Mouse (Mus musculus) MEL (cell line): ENCODE results near the gene Emc8. TPM values are rescaled to one million over a fixed set of nuclear protein-coding genes. Genes with fewer than 3 reads are reported as not detected.
"Not testable (repeated sequence)": the region's sequence is repeated elsewhere in the genome, so short reads cannot be mapped to it uniquely, and the experiment has no call there.

Source experiments
- DNase-seq: peaks from one replicate; pipeline ENCODE4 v3.0.0; 2011; ENCODE audit warnings: low read depth, low spot score
- H3K27ac ChIP-seq: 2 replicates; pipeline ENCODE4 v1.5.1; 2012; ENCODE audit warnings: low read depth, mild to moderate bottlenecking, control low read depth, low read length, moderate library complexity; ENCODE audit not compliant: control insufficient read depth
- H3K27me3 ChIP-seq, 2 experiments: fragments of 150-350 bp in 1 of 2; sonication (generic) in 1 of 2; 2 replicates each; pipeline ENCODE4 v1.6.1; 2012; ENCODE audit warnings: low read length in 2 of 2, mild to moderate bottlenecking in 2 of 2, improper control_type of control experiment in 1 of 2, moderate library complexity in 1 of 2; ENCODE audit not compliant: insufficient read depth in 2 of 2, control insufficient read depth in 1 of 2
- H3K36me3 ChIP-seq, 2 experiments: 2 replicates each; pipeline ENCODE4 v1.6.1; 2012 to 2014; ENCODE audit warnings: low read length in 2 of 2, improper control_type of control experiment in 1 of 2, inconsistent platforms in 1 of 2, mild to moderate bottlenecking in 1 of 2; ENCODE audit not compliant: insufficient read depth in 2 of 2, control insufficient read depth in 1 of 2
- H3K4me1 ChIP-seq, 2 experiments: fragments of 150-350 bp in 1 of 2; sonication (generic) in 1 of 2; 2 replicates each; pipeline ENCODE4 v1.6.1; 2012; ENCODE audit warnings: low read length in 2 of 2, improper control_type of control experiment in 1 of 2, mild to moderate bottlenecking in 1 of 2; ENCODE audit not compliant: insufficient read depth in 2 of 2, control insufficient read depth in 1 of 2
- H3K4me3 ChIP-seq, 2 experiments: fragments of 150-350 bp in 1 of 2; sonication (generic) in 1 of 2; 2 replicates each; pipeline ENCODE4 v1.5.1; 2012; ENCODE audit warnings: low read depth in 2 of 2, low read length in 2 of 2, mild to moderate bottlenecking in 2 of 2, moderate library complexity in 2 of 2, control low read depth in 1 of 2, improper control_type of control experiment in 1 of 2; ENCODE audit not compliant: control insufficient read depth in 1 of 2, insufficient read depth in 1 of 2
- H3K79me2 ChIP-seq: 2 replicates; pipeline ENCODE4 v1.6.1; 2012; ENCODE audit warnings: mild to moderate bottlenecking, low read length, moderate library complexity; ENCODE audit not compliant: control insufficient read depth, poor library complexity, insufficient read depth
- H3K9ac ChIP-seq: 2 replicates; pipeline ENCODE4 v1.6.1; 2012; ENCODE audit warnings: low read depth, mild to moderate bottlenecking, control low read depth, low read length, moderate library complexity; ENCODE audit not compliant: control insufficient read depth, poor library complexity, severe bottlenecking
- H3K9me3 ChIP-seq: fragments of 150-350 bp; sonication (generic); replicated peaks from 2 replicates; pipeline ENCODE4 v1.6.1; 2012; ENCODE audit warnings: mild to moderate bottlenecking, low read length, improper control_type of control experiment, moderate library complexity; ENCODE audit not compliant: insufficient read depth
- CHD2 ChIP-seq: IDR thresholded peaks from 2 replicates; pipeline ENCODE4 v1.6.1; 2011; ENCODE audit warnings: low read length, improper control_type of control experiment
- CTCF ChIP-seq, 3 experiments: IDR thresholded peaks in 2 of 3; conservative IDR thresholded peaks in 1 of 3; 2 replicates each; pipeline ENCODE4 v1.5.1; 2011 to 2012; ENCODE audit warnings: low read length in 3 of 3, low read depth in 2 of 3, mild to moderate bottlenecking in 2 of 3, improper control_type of control experiment in 1 of 3, inconsistent platforms in 1 of 3, mixed read lengths in 1 of 3, moderate library complexity in 1 of 3; ENCODE audit not compliant: control insufficient read depth in 1 of 3, insufficient read depth in 1 of 3, poor library complexity in 1 of 3, severe bottlenecking in 1 of 3
- E2F4 ChIP-seq: IDR thresholded peaks from 2 replicates; pipeline ENCODE4 v1.6.1; 2011; ENCODE audit warnings: low read depth, low read length, improper control_type of control experiment, borderline replicate concordance
- GABPA ChIP-seq: IDR thresholded peaks from 2 replicates; pipeline ENCODE4 v1.6.1; 2012; ENCODE audit warnings: low read depth, mild to moderate bottlenecking, inconsistent platforms, low read length, improper control_type of control experiment, moderate library complexity
- HCFC1 ChIP-seq: IDR thresholded peaks from 2 replicates; pipeline ENCODE4 v1.6.1; 2012; ENCODE audit warnings: low read depth, mild to moderate bottlenecking, inconsistent platforms, low read length, improper control_type of control experiment, moderate library complexity
- JUND ChIP-seq: IDR thresholded peaks from 2 replicates; pipeline ENCODE4 v1.6.1; 2011; ENCODE audit warnings: low read depth, mild to moderate bottlenecking, improper control_type of control experiment, low read length
- KAT2A ChIP-seq: conservative IDR thresholded peaks from 2 replicates; pipeline ENCODE4 v1.6.1; 2012; ENCODE audit warnings: low read depth, low read length, improper control_type of control experiment, inconsistent platforms
- MAFK ChIP-seq: IDR thresholded peaks from 2 replicates; pipeline ENCODE4 v1.6.1; 2011; ENCODE audit warnings: low read depth, mild to moderate bottlenecking, low read length, improper control_type of control experiment, borderline replicate concordance
- MAX ChIP-seq: IDR thresholded peaks from 2 replicates; pipeline ENCODE4 v1.6.1; 2011; ENCODE audit warnings: low read length, improper control_type of control experiment
- MXI1 ChIP-seq: IDR thresholded peaks from 2 replicates; pipeline ENCODE4 v1.6.1; 2011; ENCODE audit warnings: mild to moderate bottlenecking, low read depth, low read length, improper control_type of control experiment
- MYB ChIP-seq: IDR thresholded peaks from 2 replicates; pipeline ENCODE4 v1.6.1; 2011; ENCODE audit warnings: mild to moderate bottlenecking, low read depth, low read length, improper control_type of control experiment
- RAD21 ChIP-seq: IDR thresholded peaks from 2 replicates; pipeline ENCODE4 v1.6.1; 2011; ENCODE audit warnings: mild to moderate bottlenecking, low read depth, low read length, improper control_type of control experiment
- SMC3 ChIP-seq: IDR thresholded peaks from 2 replicates; pipeline ENCODE4 v1.6.1; 2011; ENCODE audit warnings: low read depth, low read length, improper control_type of control experiment
- UBTF ChIP-seq: IDR thresholded peaks from 2 replicates; pipeline ENCODE4 v1.6.1; 2012; ENCODE audit warnings: low read depth, mild to moderate bottlenecking, inconsistent platforms, low read length, improper control_type of control experiment, moderate library complexity, borderline replicate concordance; ENCODE audit not compliant: insufficient read depth
- ZMIZ1 ChIP-seq: IDR thresholded peaks from 2 replicates; pipeline ENCODE4 v1.6.1; 2012; ENCODE audit warnings: low read depth, mild to moderate bottlenecking, inconsistent platforms, low read length, improper control_type of control experiment, moderate library complexity
- polyA plus RNA-seq, 2 experiments: library from polyadenylated mRNA; stranded (reverse) in 1 of 2; unstranded in 1 of 2; fragments of >175 nt in 1 of 2; fragments of >200 nt in 1 of 2; gene quantifications; 2 replicates each; pipeline versions ENCODE4 v1.2.1 to v1.2.4; 2012; ENCODE audit warnings: low replicate concordance in 2 of 2, low read depth in 1 of 2; ENCODE audit not compliant: insufficient read length in 2 of 2, insufficient read depth in 1 of 2, missing spikeins in 1 of 2
- total RNA-seq: library from RNA; depleted of rRNA; stranded (reverse); fragments of 300-350 nt; gene quantifications from 2 replicates; pipeline ENCODE4 v1.2.3, GENCODE M21; 2012

Emc8 gene
- total and polyA plus RNA-seq, 3 experiments: 180 to 269 TPM; not detected in 1

DNA sequence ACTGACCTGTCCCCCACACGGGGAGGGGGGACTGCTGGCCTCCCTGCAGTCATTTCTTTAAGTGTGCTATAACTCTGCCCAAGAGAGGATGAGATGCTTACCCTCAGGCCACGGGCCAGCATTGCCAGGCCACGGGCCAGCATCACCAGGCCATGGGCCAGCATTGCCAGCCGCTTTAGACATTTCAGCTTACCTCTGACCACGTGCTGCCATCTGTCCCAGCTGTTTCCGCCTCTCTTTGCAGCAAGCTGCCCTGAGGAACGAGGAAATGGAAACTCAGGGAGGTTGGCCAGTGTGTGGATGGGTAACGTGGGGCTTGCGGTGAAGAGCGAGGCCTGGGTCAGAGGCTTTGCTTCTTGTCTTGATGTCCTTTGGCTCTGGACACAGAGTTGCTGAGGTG, 12.7 kb upstream of the Emc8 start:
- Histone ChIP-seq H3K9ac (no peak overlapping the region), H3K36me3 (peaks cover 0 to 5% of the 10 kb centered on the region in 2 experiments; a peak in 2 of 4 replicates), H3K9me3 (no peaks in the 10 kb centered on the region), H3K4me1 (peaks cover 0 to 9% of the 10 kb centered on the region in 2 experiments; a peak in 2 of 4 replicates), H3K79me2 (no peaks in the 10 kb centered on the region), H3K27ac (no peak overlapping the region), H3K27me3 (no peaks in the 10 kb centered on the region), H3K4me3 (no peak overlapping the region)
- DNase-seq: no peak
- TF ChIP-seq SMC3: no peak
- no peak for TF ChIP-seq HCFC1
- TF ChIP-seq GABPA: no peak
- TF ChIP-seq MYB: no peak
- no peak for TF ChIP-seq ZMIZ1
- TF ChIP-seq UBTF: no peak
- TF ChIP-seq E2F4: no peak
- TF ChIP-seq MAFK: no peak
- no peak for TF ChIP-seq CHD2
- TF ChIP-seq KAT2A: no peak
- TF ChIP-seq MXI1: no peak
- TF ChIP-seq MAX: no peak
- TF ChIP-seq JUND: no peak

DNA sequence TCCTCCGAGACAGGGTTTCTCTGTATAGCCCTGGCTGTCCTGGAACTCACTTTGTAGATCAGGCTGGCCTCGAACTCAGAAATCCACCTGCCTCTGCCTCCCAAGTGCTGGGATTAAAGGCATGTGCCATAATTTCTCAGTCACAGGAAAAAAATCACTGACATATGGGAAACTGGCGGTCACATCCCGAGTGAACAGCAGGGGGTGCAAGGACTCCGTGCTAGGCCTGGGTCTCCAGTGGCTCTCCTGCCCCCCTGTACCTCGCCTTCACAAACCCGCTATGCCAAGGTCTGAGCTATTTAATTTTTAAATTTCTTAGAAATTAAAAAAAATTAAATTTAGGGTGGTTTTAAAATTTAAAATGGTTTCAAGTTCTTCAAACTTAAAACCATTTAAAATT, 12.0 kb upstream of the Emc8 start:
- not testable (repeated sequence) for H3K9me3 ChIP-seq, H3K9ac ChIP-seq, H3K4me3 ChIP-seq, H3K36me3 ChIP-seq, H3K79me2 ChIP-seq, H3K4me1 ChIP-seq, H3K27ac ChIP-seq, H3K27me3 ChIP-seq
- TF ChIP-seq CTCF (IDR thresholded peaks at IDR 0.05 in 2 of 3, conservative IDR thresholded peaks at IDR 0.05 in 1 of 3; ENCODE audit: control insufficient read depth in 1 of 3, insufficient read depth in 1 of 3, low read depth in 2 of 3, low read length in 3 of 3, poor library complexity in 1 of 3, severe bottlenecking in 1 of 3): peak; percentile 30 to 73 (median 51)
- peak; percentile 49 for TF ChIP-seq RAD21
- peak; percentile 50 for TF ChIP-seq SMC3
- DNase-seq: peak; percentile 32
